Mouse (Mus musculus) adrenal gland, adult 10 weeks (tissue): ENCODE measurements around the gene Gcsh. TPM values are rescaled to one million over a fixed set of nuclear protein-coding genes. Genes with fewer than 3 reads are reported as not detected.

Experiments
- polyA plus RNA-seq: library from polyadenylated mRNA; stranded (reverse); fragments of 350-450 nt; fragmentation: Illumina TruSeq; extraction: RNeasy Lipid Tissue Mini Kit (QIAGEN cat#74804); gene quantifications from one replicate; pipeline ENCODE4 v1.2.3, GENCODE M21; 2014; ENCODE audit warnings: low read depth, low replicate concordance

The Gcsh gene
- 232 TPM for polyA plus RNA-seq

DNA sequence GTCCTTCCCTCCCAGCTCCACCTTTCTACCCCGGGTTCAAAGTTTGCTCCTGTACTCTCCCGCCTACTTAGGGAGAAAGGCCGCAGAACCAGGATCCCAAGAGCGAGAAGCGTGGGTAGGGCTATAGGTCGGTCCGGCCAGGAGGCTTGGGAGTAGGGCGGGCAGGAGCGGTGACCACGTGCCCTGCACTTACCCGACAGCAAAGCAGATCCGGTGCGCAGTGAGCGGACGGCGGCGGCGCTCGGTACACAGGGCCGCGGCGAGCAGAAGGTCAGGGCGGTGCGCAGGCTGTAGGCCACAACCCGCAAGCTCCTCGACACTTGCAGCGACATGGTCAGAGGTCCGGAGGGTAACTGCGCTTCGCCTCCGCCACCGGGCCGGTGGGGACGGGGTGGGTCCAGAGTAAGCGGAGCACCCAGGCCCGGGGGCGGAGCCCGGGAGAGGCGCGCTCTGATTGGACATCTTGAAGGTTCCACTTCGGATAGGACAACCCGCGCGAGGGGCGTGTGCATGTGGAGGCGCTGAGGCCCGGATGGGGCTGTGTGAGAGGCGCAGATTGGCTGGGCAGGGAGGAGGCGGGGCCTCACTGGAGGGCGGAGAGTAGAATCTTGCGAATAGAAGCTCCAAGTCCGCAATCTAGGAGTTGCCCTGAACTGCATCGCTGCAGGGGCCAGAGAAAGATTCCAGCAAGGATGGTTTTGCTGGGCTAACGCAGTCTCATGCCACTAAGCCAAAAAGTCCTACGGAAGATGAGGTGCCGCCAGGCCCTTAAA, at the start of gene Gcsh:
Gene Gcsh, minus strand, starts transcription at position 443 of the 773 bp plus-strand sequence.

DNA sequence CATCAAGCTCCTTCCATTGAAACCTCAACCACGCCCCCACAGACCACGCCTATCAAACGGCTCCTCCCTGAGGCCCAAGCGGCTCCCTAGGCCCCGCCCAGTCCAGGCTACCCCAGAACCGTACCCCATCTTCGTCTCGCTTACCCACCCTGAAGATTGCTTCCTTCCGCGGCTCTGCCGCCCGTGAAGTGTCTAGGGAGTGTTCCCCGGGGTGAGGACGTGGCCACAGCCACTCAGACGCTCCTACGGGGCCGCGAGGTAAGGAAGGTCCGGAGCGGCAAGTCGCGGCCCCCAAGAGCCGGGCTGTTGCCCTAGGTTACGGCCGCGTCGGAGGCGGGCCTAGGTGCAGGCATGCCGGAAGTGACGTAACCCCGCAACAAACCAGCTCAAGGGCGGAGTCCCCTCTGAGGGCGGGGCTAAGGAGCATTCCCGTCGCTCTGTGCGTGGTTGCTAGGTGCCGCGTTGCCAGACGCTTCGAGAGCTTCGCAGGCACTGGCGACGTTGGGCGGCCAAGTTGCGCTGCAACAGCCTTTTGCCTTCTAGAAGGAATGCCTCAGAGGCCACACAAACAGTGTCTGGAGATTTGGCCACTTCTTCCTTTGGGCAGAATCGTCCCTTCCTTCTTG, 14.6 kb downstream of the Gcsh start, which contains the start of gene 1700030J22Rik:
Gene 1700030J22Rik, minus strand, starts transcription at position 329 of the 626 bp plus-strand sequence.

DNA sequence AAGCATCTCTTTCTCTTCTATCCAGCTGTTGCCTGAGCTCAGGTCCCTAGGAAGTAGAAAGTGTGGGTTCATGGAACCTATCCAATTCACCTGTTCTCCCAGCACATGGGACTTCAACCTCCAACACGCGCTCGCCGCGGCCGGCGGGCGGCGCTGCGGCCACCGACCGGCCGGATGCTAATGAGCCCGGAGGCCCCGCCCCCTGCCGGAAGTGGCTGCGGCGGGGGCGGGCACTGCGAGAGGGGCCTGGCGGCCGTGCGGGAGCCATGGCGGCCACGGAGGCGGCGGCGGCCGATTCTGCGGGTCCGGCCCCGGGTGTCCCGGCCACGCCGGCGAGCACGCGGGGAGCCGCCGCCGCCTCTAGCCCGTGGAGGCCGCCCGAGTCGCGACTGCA, 50.2 kb downstream of the Gcsh start, which contains the start of gene Atmin:
Gene Atmin, plus strand, starts transcription at position 233 of the 394 bp plus-strand sequence.

Other genes starting within 250 kb of the Gcsh start
- 17.0 TPM for gene Cmc2, start 72.1 kb downstream of the Gcsh start, polyA plus RNA-seq
- gene Cenpn, start 71.8 kb downstream of the Gcsh start, polyA plus RNA-seq: 4.4 TPM
- 13.3 TPM for gene Atmin, start 50.1 kb downstream of the Gcsh start, polyA plus RNA-seq
- gene 1700030J22Rik, start 14.6 kb downstream of the Gcsh start, polyA plus RNA-seq: 1.5 TPM
- not detected for gene Pkd1l2, start 88.9 kb upstream of the Gcsh start, polyA plus RNA-seq
- not detected for gene Bco1, start 102.3 kb upstream of the Gcsh start, polyA plus RNA-seq
- 5.0 TPM for gene Gan, start 164.6 kb upstream of the Gcsh start, polyA plus RNA-seq